Mouse (Mus musculus): ENCODE measurements around the gene Vash2.
"Not testable (repeated sequence)": the region's sequence is repeated elsewhere in the genome, so short reads cannot be mapped to it uniquely, and the experiment has no call there.

Gene Vash2

DNA sequence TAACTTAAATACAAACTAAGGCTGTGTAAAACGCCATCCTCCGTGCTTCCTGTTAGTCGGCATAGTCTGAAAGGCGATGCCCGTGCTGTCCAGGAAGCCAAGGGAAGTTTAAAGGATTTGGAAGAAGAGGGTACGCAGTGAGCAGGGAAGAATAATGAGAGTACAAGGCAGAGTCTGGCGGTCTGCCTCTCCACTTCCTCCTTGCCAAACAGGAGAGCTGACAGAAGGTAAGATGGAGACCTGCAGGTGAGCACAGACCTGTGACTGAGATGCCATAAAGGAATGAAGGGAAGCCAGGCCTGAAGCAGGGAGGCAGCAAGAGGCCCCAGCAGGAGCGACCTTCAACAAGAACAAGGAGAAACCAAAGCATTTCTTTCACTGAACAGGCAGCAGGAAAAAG is 4.9 kb downstream of the Vash2 start:
- no peak for DNase-seq

DNA sequence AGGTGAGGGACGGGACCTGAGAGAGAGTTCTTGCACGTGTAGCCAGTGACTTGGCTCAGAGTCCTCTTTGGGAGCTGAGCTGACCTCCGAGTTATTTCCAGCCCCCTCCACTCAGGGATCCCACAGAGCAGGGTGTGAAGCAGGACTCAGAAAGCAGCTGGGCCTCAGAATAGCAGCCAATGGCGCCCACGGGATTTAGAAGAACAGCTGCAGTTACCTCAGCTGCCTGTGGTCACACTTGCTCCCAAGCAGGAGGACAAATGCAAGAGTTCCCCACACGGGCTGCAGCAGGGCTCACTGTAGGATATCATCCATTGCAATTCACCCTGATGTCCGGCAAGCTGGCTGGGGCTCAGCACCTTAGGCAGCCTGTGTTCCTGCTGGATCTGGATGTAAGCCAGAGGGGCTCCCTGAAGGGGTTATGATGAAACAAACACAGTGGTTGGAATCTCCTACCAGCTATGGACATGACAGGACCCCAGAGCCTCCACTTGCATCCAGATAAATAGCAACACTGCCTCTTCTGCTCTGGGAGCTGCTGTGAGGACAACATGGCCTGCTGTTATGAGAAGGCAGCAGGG is 6.4 kb downstream of the Vash2 start:
- no peak for DNase-seq

DNA sequence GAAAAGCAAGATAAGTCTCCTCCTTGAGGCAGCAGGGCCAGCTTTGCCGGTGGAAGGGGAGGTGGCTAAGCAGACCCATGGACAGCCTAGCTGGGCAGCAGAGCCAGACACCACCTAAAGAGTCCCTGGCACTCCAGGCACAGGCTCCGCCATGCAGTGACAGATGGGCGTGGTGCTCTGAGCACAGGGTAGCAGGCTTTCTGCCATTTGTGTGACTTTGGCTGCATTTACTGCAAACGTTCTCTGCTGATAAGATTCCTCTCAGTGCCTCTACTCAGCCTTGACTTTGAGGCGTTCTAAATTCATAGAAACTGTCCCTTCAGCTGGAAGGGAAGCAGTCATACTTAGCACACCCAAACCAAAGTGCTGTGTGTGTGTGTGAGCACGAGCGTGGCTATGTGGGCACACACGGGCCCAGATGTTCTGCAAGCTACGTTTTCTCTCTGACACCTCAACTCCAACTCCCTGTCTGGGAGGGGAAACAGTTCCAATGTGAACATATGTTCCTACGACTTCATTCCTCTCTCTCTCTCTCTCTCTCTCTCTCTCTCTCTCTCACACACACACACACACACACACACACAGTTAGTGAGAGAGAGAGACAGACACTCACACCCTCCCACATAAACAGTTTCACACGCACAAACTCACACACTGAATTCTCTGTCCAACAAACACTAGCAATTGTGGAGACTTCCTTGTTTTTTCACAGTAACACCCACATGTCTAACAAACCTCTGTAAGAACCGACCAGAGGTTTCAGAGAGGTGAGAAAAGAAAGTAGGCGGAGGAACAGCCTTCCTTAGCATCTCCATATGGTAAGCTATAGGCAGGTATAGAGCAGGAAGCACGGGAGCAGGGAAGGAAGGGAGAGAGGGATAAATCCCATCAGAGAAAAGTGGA is 7.1 kb downstream of the Vash2 start:
- no peak for DNase-seq

DNA sequence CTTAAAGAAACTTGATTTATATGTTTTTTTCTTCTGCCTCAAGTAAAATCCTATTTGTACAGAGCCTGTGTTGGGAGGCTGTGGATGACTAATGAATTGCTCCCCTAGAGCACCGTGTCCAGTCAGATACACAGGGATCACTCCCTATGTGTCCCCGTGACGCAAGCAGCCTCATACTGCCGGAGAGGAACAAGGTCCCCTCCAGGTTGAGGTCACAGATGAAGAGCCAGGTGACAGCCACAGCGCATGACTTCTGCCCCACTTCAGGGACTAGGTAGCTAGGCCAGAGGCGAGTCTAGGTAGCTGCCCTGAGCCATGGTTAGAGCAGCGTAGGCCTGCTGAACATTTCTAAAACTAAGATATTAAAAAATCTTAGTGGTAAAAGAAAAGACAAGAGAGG is 11.1 kb downstream of the Vash2 start:
- no peak for DNase-seq

DNA sequence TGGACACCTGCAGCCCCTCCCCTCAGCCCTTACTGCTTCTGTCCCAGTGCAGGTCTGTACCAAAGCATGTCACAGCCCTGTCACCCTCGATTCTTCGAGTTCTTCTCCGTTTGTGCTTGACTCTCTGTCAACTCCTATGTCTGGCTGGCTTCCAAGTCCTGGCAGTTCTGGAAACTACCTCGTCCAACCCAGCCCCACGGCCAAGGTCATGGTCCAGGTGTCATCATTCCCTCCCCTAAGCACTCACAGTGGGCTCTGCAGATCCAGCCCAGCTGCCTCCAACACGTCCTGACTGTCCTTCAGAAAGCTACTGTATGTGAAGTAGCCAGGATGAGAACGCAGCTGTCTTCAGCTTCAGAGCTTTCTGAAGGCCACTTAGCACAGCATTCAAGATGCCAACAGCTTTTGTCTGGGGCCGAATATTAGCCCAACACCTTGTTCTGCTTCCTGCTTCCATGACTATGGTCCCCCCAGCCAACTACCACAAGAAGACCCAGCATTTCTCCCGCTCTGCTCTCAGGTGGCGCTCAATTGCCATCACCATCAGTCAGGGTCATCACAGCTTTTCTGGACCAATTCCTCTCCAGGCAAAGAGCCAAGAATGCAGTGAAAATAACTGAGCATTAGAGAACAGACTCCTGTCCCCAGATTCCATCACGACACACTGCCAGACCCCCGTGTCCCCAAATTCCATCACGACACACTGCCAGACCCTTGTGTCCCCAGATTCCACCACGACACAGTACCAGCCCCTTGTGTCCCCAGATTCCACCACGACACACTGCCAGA is 13.9 kb downstream of the Vash2 start:
- no peak for DNase-seq

DNA sequence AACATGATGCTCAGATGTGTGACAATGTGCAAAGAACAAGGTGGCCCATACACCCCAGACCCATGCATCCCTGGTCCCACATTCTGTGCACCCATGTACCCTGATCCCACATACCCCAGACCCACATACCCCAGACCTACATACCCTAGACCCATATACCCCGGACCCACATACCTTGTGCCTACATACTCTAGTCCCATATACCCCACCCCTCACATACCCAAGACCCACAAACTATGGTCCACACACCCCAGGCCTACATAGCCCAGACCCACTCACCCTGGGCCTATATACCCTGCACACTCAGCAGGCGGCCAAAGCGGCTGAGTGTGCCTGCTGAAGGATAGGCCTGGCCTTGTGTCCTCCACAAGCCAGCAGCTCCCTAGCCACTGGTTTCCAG is 16.3 kb downstream of the Vash2 start:
- no peak for DNase-seq

DNA sequence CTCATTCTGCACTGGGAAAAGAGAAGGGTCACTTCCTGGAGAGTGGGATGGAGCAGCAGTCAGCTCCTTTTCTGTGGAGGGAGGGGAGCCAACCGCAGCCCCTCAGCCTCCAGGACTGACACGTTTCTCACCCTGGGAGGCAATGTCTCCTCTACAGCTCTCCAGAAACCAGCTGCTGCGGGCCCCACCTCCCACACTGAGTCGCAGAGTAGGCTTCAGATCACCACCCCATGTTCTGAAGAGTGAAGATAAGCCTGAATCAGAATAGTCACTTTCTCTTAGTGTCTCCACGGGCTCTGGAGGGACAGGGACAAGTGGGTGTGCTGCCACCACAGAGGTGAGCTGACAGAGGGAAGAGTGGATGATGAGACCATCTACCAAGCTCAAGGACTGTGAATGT is 20.3 kb downstream of the Vash2 start:
- no peak for DNase-seq

DNA sequence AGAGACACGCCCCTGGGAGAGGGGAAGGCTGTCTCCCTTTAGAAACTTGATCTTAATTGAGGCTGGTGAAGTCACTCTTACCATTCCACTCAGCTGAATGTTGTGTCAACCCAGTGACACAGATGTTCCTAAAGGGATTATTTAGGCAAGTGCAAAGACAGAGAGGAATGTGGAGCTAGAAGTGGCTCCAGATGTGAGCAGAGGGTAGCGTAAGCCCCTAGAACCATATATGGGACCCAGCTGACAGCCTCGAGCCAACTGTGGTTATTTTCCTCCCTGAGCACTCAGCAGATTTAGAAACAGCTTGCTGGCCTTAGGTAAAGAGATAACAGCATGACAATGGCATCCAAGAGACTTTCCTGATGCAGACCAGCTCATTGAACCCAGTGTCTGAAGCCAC is 26.1 kb downstream of the Vash2 start:
- no peak for DNase-seq

DNA sequence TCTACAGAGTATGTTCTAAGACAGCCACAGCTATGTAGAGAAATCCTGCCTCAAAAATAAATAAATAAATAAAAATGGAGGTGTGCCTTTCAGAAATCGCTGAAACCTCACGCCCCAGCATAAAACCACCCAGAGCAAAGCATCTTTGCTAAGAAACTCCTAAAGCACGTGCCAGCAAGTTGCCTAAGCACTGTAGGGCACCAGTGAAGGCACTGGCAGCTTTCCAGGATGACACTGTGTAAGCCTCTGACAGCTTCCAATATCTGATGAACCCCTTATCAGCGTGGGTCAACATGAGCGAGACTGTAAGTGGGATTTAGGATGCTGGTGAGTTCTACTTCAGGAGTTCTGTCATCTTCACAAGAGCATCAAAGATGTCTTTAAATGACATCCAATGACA is 28.1 kb downstream of the Vash2 start:
- no peak for DNase-seq

DNA sequence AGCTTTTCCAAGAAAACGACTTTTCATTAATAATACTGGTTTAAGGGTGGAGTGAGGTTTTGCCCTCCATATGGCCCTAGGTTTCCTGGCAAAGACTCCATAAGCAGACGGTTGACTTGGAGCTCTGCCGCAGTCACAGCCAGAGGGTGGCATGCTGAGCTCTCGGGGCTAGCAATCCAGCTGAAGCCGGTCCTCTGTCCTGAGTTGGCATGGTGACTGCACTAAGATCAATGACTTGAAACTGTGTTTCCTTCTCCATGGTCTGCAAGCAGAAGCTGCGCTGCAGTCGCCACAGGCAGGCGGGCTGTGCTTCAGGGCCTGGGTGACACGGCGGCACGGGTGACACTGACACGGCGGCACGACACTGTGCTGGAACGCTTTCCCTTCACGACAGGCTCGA is 30.2 kb downstream of the Vash2 start:
- DNase-seq: no peak

DNA sequence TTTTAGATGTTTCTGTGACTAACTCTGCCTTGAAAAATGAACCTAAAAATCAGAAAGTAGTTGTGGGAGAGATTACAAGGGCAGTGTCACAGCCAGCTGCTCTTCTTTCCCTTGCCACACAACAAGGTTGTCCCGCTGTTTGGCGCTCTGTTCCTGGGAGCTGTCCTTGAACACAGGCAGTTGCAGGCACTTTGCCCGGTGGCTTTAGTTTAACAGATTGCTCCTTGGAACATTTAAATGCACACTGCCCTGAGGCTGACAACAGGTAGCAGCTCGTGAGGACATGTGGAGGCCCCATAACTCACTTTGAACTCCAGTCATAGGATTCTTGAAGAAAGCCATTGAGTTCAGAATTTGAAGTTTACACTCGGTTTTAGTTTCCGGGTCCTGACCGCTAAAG is 30.7 kb downstream of the Vash2 start:
- no peak for DNase-seq

DNA sequence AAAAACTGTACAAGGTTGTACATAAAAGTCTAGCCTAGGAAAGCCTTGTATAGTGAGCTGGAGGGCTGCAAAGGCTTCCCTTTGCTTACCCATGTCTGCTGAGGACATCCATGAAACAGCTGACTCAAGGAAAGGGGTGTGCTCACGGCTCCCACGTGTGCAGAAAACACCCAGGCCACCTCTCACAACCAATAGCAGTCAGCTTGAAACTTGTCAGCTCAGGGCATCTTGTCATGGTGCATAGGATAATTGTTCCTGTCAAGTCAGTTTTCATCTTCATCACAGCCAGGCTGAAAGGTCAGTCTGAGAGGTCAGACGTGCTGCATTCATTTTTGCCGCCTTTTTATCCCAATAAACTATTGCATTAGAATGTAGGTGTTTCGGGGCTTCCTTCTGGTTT is 31.1 kb downstream of the Vash2 start:
- no peak for DNase-seq

DNA sequence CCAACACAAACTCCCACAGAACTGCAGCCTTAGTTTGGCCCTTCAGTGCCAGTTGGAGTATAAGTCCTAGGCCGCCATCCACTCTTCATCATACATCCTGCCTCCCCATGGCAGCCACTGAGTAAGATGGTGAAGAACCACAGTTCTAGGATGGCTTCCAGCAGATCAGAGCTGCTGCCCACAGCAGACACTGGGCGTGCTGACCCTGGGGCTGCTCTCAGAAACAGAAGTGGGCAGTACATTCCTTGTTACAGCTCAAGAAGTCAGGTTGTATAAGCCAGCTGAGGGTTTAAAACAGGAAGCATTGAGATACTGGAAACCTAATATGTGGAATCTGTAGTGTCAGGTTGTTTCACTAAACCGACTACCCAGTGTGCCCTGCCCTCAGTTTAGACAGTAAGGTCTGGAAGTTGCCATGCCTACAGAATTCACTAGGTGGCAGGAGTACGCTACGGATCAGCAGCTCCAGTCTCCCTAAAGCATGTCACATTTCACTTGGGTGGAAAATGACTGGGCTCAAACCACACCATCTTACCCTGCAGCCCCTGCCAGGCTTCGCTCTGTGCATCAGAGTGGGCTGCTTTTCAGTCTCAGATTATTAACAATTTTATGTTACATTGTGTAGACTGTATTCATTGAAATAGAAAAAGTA is 34.9 kb downstream of the Vash2 start:
- peak; percentile 69 for DNase-seq

DNA sequence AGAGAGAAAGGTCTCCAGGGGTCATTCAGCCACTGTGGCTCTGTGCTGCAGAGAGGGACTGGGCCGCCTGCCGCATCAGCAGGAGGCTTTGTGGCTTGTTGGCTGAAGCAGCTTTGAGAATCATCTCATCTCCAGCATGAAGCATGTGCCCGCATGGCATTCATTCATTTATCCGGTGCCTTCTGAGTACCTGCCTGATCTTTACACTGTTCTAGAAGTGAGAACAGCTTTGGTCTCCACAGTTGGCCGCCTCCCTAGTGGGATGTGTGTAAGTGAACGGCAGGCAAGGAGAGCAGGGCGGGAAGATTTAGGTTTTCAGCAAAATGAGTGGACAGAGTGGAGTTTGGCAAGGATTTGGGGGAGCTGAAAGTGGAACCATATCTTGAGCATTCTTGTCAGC is 39.3 kb downstream of the Vash2 start:
- DNase-seq: no peak

DNA sequence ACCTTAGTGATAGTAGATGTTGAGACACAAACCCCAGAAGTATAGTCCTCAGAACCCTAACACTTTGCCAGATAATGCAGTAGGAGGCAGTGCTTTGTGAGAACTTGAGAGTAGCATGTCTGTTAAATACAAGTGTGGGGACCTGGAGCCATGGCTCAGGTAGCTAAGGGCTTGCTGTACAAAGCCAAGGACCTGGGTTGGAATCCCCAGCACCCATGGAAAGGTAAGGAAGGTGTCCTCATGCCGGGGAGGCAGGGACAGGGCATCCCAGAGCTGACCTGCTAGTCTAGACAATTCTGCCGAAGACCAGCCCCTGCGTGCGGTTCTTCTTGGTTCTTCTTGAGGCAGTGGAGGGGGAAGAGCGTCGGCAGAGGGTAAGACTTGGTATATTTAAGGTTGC is 48.9 kb downstream of the Vash2 start:
- DNase-seq: no peak

DNA sequence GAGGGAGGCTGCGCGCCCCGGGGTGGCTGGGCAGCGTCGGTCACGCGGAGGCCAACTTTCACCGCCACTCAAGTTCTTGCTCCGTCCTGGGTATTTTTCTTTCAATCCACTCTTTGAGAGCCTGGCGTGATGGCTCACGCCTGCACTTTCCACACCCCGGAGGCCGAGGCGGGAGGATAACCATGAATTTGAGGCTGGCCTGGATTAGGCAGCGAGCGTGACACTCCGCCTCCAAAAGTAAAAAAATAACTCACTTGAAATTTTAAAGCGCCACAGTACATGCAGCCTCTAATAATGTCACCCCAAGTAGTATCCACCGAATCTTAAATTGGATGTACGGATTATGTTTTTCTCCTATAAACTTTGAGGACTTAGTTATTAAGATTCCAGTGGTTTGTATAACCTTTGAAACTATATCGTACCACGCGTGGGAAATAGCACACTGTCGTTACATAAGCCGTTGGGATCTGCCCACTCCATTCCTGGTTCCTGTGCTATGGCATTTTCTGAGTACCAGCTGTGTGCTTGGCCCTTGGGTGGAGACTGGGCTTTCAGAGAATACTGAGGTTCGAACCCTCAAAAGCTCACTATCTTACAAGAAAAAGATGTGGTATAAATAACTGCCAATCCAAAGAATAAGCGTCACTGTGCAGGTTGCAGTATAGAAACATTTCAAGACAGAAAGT is 49.9 kb downstream of the Vash2 start:
- DNase-seq: no peak

DNA sequence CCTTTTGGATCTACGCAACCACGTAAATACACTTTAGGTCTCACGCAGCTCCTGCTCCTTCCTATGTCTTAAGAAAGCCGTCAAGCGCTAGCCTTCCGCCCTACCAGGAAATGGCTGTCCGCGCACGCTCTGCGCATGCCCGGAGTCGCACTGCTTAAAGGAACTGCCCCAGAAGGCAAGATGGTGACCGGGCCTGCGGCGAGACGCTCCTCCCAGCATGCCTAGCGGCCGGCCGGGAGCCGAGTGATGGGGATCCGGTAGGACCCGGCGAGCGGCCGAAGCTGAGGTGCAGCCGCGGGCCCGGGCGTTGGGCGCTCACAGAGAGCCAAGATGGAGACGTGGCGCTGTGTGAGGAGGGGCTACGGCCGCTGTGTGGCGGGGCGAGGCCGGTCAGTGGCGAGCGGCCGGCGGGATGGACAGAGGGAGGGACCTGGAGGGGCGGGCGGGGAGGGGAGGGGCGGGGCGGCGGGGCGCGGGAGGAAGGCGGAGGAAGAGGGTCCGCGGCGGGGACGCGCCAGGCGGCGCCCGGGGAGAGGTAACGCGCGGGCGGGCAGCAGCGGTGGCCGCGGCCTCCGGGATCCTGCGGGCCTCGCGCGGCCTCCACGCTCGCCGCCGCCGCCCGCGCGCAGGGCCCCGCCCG is 50.6 kb downstream of the Vash2 start:
- DNase-seq: peak; percentile 98

DNA sequence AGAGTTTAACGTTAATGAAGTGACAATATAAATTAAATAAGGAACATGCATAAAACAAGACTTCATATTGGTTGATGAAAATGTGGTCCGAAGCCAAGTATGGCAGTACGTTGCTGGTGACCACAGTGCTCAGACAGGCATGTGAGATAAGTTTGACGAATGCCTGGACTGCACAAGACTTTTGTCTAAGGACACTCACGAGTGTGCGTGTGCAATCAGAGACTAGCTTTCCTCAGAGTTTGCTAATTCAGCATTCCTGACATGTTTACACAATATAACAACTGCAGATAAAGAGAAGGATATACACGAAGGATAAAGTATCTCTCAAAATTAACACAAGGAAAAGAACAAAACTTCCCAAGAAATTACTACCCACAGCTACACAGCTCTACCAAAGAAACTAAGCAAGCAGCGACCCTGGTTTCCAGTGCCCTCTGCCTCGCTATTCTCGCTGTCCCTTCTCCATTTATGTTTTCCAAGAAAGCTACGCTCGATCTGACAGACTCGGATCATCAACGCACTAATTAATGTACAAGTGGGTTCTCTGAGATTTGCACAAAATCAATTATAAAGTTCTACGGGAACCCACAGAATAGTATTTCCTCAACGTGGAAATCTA is 51.2 kb downstream of the Vash2 start:
- no peak for DNase-seq

DNA sequence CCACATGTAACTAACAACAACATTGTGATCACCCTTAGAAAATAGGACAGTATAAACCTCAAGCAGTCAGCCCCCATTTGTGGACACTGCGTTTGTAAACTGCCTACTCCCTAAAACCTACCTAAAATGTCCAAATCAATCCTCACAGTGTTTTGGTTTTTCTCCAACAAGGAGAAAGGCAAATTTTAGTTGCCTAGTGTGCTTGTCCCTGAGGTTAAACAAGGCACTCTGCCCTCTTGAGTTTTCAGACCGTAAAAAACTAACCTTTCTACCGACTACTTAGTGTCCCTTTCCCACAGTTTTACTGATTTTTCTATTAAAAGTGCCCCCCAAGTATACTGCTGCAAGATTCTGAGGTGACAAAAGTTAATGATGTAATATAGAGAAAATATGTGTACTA is 51.8 kb downstream of the Vash2 start:
- DNase-seq: no peak

DNA sequence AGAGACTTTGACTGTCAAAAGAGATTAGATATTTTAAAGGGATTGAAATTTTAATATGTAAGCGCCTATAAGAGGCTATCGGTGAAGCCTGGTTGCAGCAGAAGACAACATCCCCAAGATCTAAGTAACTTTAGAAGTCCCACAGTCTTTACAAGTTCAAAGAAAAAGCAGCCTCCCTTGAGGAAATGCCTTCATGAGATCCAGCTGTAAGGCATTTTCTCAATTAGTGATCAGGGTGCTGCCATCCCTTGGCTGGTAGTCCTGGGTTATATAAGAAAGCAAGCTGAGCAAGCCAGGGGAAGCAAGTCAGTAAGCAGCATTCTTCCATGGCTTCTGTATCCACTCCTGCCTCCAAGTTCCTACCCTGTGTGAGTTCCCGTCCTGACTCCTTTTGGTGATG is 54.3 kb downstream of the Vash2 start, which contains the start of gene Angel2:
TSS of gene Angel2 (plus strand) at position 301 of the 400 bp plus-strand sequence.
- DNase-seq: not testable (repeated sequence)

DNA sequence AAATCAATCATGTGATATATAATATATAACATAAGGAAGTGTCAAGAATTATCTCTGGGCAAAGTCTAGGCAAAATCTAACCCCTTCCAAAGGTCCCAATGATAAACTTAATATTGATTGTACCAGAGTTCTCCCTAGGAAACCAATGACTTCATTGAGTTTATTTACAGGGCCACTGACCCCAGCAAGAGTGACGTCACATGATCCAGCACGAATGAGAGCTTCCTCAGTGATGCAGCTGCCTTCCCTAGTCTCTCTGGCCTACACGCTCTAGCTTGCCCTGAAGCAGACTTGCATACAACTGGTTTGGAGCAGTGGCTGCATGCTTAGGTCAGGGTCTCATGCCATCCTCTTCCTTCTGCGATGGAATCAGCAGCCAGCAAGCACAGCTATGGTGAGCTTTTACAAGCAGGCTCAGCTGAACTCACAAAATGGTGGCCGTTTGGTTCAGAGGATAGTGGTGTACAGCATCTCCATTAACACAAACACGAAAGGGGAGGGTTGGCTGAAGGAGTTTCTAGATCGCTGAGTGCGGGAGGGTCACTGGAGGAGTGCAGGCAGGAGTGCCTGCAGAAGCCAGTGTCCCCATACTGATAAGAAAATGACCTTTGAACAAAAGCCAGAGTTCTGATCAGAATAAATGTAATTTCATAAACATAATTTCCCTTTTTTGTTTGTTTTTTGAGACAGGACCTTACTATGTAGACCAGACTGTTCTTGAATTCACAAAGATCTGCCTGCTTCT is 59.2 kb downstream of the Vash2 start:
- DNase-seq: no peak

Measured in thymus, postnatal 14 days (tissue).